ENCODE assay signal across 27 mouse cellular contexts in genomic region chr1:110989824-110990223, GRCm38 (mm10). TPM values are rescaled to one million over a fixed set of nuclear protein-coding genes. Genes with fewer than 3 reads are reported as not detected.
DNase-seq lines count a peak whose midpoint lies in the region; ATAC-seq and TF ChIP-seq lines count a peak whose summit lies in the region.
"Had no signal": no experiment of that assay in that cellular context is flagged by ENCODE, and none has a peak within 500 bp of the region (broad histone marks: within the 10 kb centered on the region; RNA-seq: fewer than 3 reads in every experiment).

No protein-coding gene starts in this region.

- H3K4me1 ChIP-seq in forebrain, embryonic 13.5 days, result no peaks in the 10 kb centered on the region
- no peaks in the 10 kb centered on the region for H3K4me1 ChIP-seq in forebrain, embryonic 10.5 days
- H3K4me1 ChIP-seq in midbrain, embryonic 14.5 days (ENCODE audit: control insufficient read depth, insufficient read depth, low read length), result no peaks in the 10 kb centered on the region
- no peaks in the 10 kb centered on the region for H3K4me1 ChIP-seq in midbrain, postnatal 0 days (ENCODE audit: insufficient read depth, low read length)
- H3K4me1 ChIP-seq: embryonic facial prominence, embryonic 13.5 days; embryonic facial prominence, embryonic 15.5 days; forebrain, embryonic 15.5 days had no signal

- no peak for DNase-seq in forebrain, embryonic 10.5 days (ENCODE audit: extremely low spot score, low spot score)
- DNase-seq in midbrain, embryonic 14.5 days, result peak; percentile 15
- DNase-seq in midbrain, postnatal 0 days (ENCODE audit: low spot score), result no peak
- peak; percentile 8 for DNase-seq in R1 (ENCODE audit: low read depth, low spot score)
- DNase-seq in brain, adult 2 months (ENCODE audit: low read depth, low spot score), result peak; percentile 17
- DNase-seq in layer of hippocampus, postnatal 10 days (ENCODE audit: low spot score in 2 of 2), result no peak
- DNase-seq in spleen, adult 12 weeks (ENCODE audit: low spot score), result no peak
- DNase-seq: adrenal gland, adult 8-10 months; adrenal gland, postnatal 14 days; adrenal gland, postnatal 36 days; B cell, adult 2 months; cerebellum, adult 11-12 months; cerebellum, adult 2 months; cerebellum, adult 9-10 months; cerebellum, postnatal 10 days; cerebellum, postnatal 25 days; embryo, embryonic 11 days had no signal

- H3K9me3 ChIP-seq in forebrain, embryonic 13.5 days (replicated peaks), result no peaks in the 10 kb centered on the region
- H3K9me3 ChIP-seq in forebrain, embryonic 10.5 days, result no peaks in the 10 kb centered on the region
- no peaks in the 10 kb centered on the region for H3K9me3 ChIP-seq in midbrain, embryonic 14.5 days (ENCODE audit: control insufficient read depth, low read length)
- no peaks in the 10 kb centered on the region for H3K9me3 ChIP-seq in midbrain, postnatal 0 days (ENCODE audit: low read length)
- H3K9me3 ChIP-seq: embryonic facial prominence, embryonic 13.5 days; embryonic facial prominence, embryonic 15.5 days; forebrain, embryonic 15.5 days had no signal

- H3K27ac ChIP-seq in forebrain, embryonic 13.5 days, result no peak overlapping the region
- H3K27ac ChIP-seq in forebrain, embryonic 10.5 days, result no peak overlapping the region
- H3K27ac ChIP-seq in midbrain, embryonic 14.5 days (replicated peaks; ENCODE audit: low read depth, low read length), result no peak overlapping the region
- no peak overlapping the region for H3K27ac ChIP-seq in midbrain, postnatal 0 days (ENCODE audit: low read depth, low read length)
- H3K27ac ChIP-seq: embryonic facial prominence, embryonic 13.5 days; embryonic facial prominence, embryonic 15.5 days; forebrain, embryonic 15.5 days had no signal

- no peak overlapping the region for H3K4me2 ChIP-seq in forebrain, embryonic 13.5 days
- H3K4me2 ChIP-seq in midbrain, embryonic 14.5 days (ENCODE audit: low read length), result no peak overlapping the region
- H3K4me2 ChIP-seq in midbrain, postnatal 0 days (ENCODE audit: low read depth, low read length, poor library complexity, severe bottlenecking), result no peak overlapping the region
- H3K4me2 ChIP-seq: embryonic facial prominence, embryonic 13.5 days; embryonic facial prominence, embryonic 15.5 days; forebrain, embryonic 15.5 days had no signal

- no peaks in the 10 kb centered on the region for H3K27me3 ChIP-seq in forebrain, embryonic 13.5 days
- H3K27me3 ChIP-seq in forebrain, embryonic 10.5 days (ENCODE audit: poor library complexity, severe bottlenecking), result no peaks in the 10 kb centered on the region
- no peaks in the 10 kb centered on the region for H3K27me3 ChIP-seq in midbrain, embryonic 14.5 days (ENCODE audit: control insufficient read depth, insufficient read depth, low read length)
- H3K27me3 ChIP-seq in midbrain, postnatal 0 days (ENCODE audit: insufficient read depth, low read length), result no peaks in the 10 kb centered on the region
- H3K27me3 ChIP-seq: CH12.LX; embryonic facial prominence, embryonic 13.5 days; embryonic facial prominence, embryonic 15.5 days; forebrain, embryonic 15.5 days had no signal

- H3K9ac ChIP-seq in forebrain, embryonic 13.5 days, result no peak overlapping the region
- no peak overlapping the region for H3K9ac ChIP-seq in midbrain, embryonic 14.5 days (replicated peaks; ENCODE audit: low read length)
- H3K9ac ChIP-seq in midbrain, postnatal 0 days (replicated peaks; ENCODE audit: low read length, poor library complexity, severe bottlenecking), result no peak overlapping the region
- H3K9ac ChIP-seq: embryonic facial prominence, embryonic 13.5 days; embryonic facial prominence, embryonic 15.5 days; forebrain, embryonic 15.5 days had no signal

- no peak for TF ChIP-seq CTCF in midbrain, postnatal 0 days (IDR thresholded peaks at IDR 0.05)

- no peak overlapping the region for H3K4me3 ChIP-seq in forebrain, embryonic 13.5 days
- no peak overlapping the region for H3K4me3 ChIP-seq in forebrain, embryonic 10.5 days
- H3K4me3 ChIP-seq in midbrain, embryonic 14.5 days (replicated peaks; ENCODE audit: low read depth, low read length), result no peak overlapping the region
- H3K4me3 ChIP-seq in midbrain, postnatal 0 days (ENCODE audit: low read depth, low read length), result no peak overlapping the region
- H3K4me3 ChIP-seq: embryonic facial prominence, embryonic 13.5 days; embryonic facial prominence, embryonic 15.5 days; erythroblast, embryonic 14.5 days; forebrain, embryonic 15.5 days had no signal

- H3K36me3 ChIP-seq in forebrain, embryonic 13.5 days (ENCODE audit: poor library complexity, severe bottlenecking), result no peaks in the 10 kb centered on the region
- no peaks in the 10 kb centered on the region for H3K36me3 ChIP-seq in forebrain, embryonic 10.5 days (replicated peaks)
- no peaks in the 10 kb centered on the region for H3K36me3 ChIP-seq in midbrain, embryonic 14.5 days (ENCODE audit: control insufficient read depth, insufficient read depth, low read length)
- no peaks in the 10 kb centered on the region for H3K36me3 ChIP-seq in midbrain, postnatal 0 days (ENCODE audit: insufficient read depth, low read length)
- H3K36me3 ChIP-seq: embryonic facial prominence, embryonic 13.5 days; embryonic facial prominence, embryonic 15.5 days; forebrain, embryonic 15.5 days; G1E had no signal

- ATAC-seq in forebrain, embryonic 13.5 days, result peak; percentile 57
- ATAC-seq in midbrain, embryonic 14.5 days (ENCODE audit: low FRiP score, low TSS enrichment), result no peak
- ATAC-seq in midbrain, postnatal 0 days (ENCODE audit: low FRiP score), result no peak
- ATAC-seq: activated CD4-positive, CD25-positive, alpha-beta regulatory T cell, adult 4 months; CD4-positive, CD25-positive, alpha-beta regulatory T cell, adult 4 months; forebrain, embryonic 15.5 days; Patski had no signal

RNA-seq across cellular contexts. Expression of gene Cdh19, which starts 12.4 kb away (rescaled TPM):
- polyA plus RNA-seq in forebrain, embryonic 13.5 days (2015; fragmentation: Nextera tagmentation; extraction: Ambion mirVana), result 0.04 TPM in 1 of 2 replicates, not detected in the other
- 0.21 and 0.24 TPM in 2 replicates for polyA plus RNA-seq in forebrain, embryonic 10.5 days (2016; fragmentation: Nextera tagmentation; extraction: Ambion mirVana)
- 0.21 TPM in 1 of 2 replicates, not detected in the other for polyA plus RNA-seq in midbrain, embryonic 14.5 days (2014; fragmentation: Nextera tagmentation; extraction: Ambion mirVana)
- total RNA-seq in midbrain, postnatal 0 days (2014; rRNA removed), result 0.05 and 0.33 TPM in 2 replicates
- polyA plus RNA-seq in midbrain, postnatal 0 days (2015; fragmentation: Nextera tagmentation; extraction: Ambion mirVana), result 0.04 TPM in 1 of 2 replicates, not detected in the other
- total RNA-seq in layer of hippocampus, postnatal 10 days (2021), result under 1 TPM; 0.14 to 0.22 TPM
- total RNA-seq: CH12.LX had no signal
- polyA plus RNA-seq: activated CD4-positive, CD25-positive, alpha-beta regulatory T cell, adult 4 months; CD4-positive, CD25-positive, alpha-beta regulatory T cell, adult 4 months; erythroblast, embryonic 14.5 days; G1E; Patski had no signal

Comparison
In these comparisons a context has a peak if more than half of its experiments do, and no peak if none do; other contexts are left out.
1. DNase-seq: peak in midbrain, embryonic 14.5 days (single experiment), R1 (single experiment) and brain, adult 2 months (single experiment); none in forebrain, embryonic 10.5 days (single experiment), midbrain, postnatal 0 days (single experiment), layer of hippocampus, postnatal 10 days (0 of 2) and spleen, adult 12 weeks (single experiment).